Mouse (Mus musculus): ENCODE data around the gene Pacs2. TPM values are rescaled to one million over a fixed set of nuclear protein-coding genes. Genes with fewer than 3 reads are reported as not detected.

Pacs2 gene
- polyA plus RNA-seq, 1 experiment from 2014 or later, result 26.1 TPM

- ATAC-seq (ENCODE audit: low read depth), result no peak
- peaks cover 12% of the 10 kb centered on the region; the same call in 1 of the 2 replicates for H3K4me1 ChIP-seq (replicated peaks)
- H3K9me3 ChIP-seq, result no peaks in the 10 kb centered on the region
- H3K4me2 ChIP-seq, result no peak overlapping the region
- peaks cover 63% of the 10 kb centered on the region for H3K36me3 ChIP-seq
- no peaks in the 10 kb centered on the region for H3K27me3 ChIP-seq
- H3K27ac ChIP-seq (replicated peaks), result no peak overlapping the region
- no peak overlapping the region for H3K9ac ChIP-seq
- no peak overlapping the region for H3K4me3 ChIP-seq
- WGBS, result 88% methylated on average over 16 of the region's 16 CpGs
Observed at GRCm38 (mm10) chr12:113114856-113115538, 100.7 kb downstream of the Pacs2 start.

DNA sequence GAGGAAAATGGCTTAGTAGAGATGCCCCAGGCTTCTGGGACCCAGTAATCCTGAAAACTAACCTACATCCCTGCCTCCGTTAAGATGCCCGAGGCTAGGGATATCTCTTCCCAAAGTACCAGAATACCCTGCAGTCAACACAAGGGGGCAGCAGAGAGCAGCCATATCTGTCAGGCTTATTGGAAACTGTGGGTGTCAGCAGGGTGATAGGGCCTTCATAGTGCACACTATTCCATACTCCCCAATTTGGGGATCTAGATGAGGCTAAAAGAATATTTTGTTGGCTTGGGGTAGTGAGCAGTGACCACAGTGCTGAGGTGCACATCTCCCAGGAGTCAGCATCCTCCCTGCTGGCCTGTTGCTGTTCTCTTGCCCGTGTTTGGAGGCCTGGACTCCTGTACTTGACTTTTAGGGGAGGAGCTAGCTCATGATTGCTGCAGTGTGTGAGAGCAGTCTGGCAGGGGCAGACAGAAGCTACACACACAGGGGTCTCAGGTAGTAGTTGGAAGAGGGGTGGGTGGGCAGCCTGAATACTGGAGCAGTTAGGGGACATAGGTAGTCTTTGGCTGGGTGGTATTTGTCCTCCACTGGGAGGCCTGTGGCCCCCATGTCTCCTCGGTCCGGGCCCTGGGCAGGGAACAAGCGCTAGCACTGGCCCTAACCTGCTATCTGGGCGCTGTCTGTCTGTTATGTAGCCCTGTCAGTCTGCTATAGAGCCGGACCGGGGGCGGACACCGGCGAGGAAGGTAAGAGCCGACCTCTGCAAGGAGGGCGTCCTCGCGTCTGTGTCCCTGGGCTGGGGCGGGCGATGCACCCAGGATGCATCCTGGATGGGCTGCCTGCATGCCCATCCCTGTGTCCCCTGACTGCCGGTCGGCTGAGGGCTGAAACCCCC, 105.5 kb downstream of the Pacs2 start:
- no peak overlapping the region for H3K27ac ChIP-seq (replicated peaks)
- H3K4me1 ChIP-seq (replicated peaks), result no peaks in the 10 kb centered on the region
- ATAC-seq (ENCODE audit: low read depth), result peak; percentile 76
- H3K4me2 ChIP-seq, result no peak overlapping the region
- H3K27me3 ChIP-seq, result no peaks in the 10 kb centered on the region
- 87% methylated on average over 20 of the region's 20 CpGs for WGBS
- H3K4me3 ChIP-seq, result no peak overlapping the region
- no peaks in the 10 kb centered on the region for H3K9me3 ChIP-seq
- H3K36me3 ChIP-seq, result peaks cover 84% of the 10 kb centered on the region
- H3K9ac ChIP-seq, result no peak overlapping the region

Small RNA genes lying within 50 kb of the gene (microRNA-seq; reads per million reads assigned to microRNA genes)
- gene Gm44471, result not detected

Other genes with a start within 250 kb of the Pacs2 start
- gene Ahnak2, start 211.9 kb upstream of the Pacs2 start, polyA plus RNA-seq (2015; fragmentation: Nextera tagmentation; extraction: Ambion mirVana), result 2.8 and 2.9 TPM in 2 replicates
- 20.2 and 21.1 TPM in 2 replicates for gene Clba1, start 205.6 kb upstream of the Pacs2 start, polyA plus RNA-seq (2015; fragmentation: Nextera tagmentation; extraction: Ambion mirVana)
- gene Cdca4, start 185.1 kb upstream of the Pacs2 start, polyA plus RNA-seq (2015; fragmentation: Nextera tagmentation; extraction: Ambion mirVana), result 46.9 and 56.1 TPM in 2 replicates
- gene Gpr132, start 146.3 kb upstream of the Pacs2 start, polyA plus RNA-seq (2015; fragmentation: Nextera tagmentation; extraction: Ambion mirVana), result not detected in 2 replicates
- 8.6 and 9.6 TPM in 2 replicates for gene Jag2, start 84.7 kb upstream of the Pacs2 start, polyA plus RNA-seq (2015; fragmentation: Nextera tagmentation; extraction: Ambion mirVana)
- gene Nudt14, start 72.4 kb upstream of the Pacs2 start, polyA plus RNA-seq (2015; fragmentation: Nextera tagmentation; extraction: Ambion mirVana), result 55.1 and 74.8 TPM in 2 replicates
- 35.0 and 41.4 TPM in 2 replicates for gene Btbd6, start 38.0 kb upstream of the Pacs2 start, polyA plus RNA-seq (2015; fragmentation: Nextera tagmentation; extraction: Ambion mirVana)
- 55.8 and 55.9 TPM in 2 replicates for gene Brf1, start 13.8 kb upstream of the Pacs2 start, polyA plus RNA-seq (2015; fragmentation: Nextera tagmentation; extraction: Ambion mirVana)
- gene Tex22, start 60.0 kb downstream of the Pacs2 start, polyA plus RNA-seq (2015; fragmentation: Nextera tagmentation; extraction: Ambion mirVana), result not detected in 2 replicates
- gene Mta1, start 83.8 kb downstream of the Pacs2 start, polyA plus RNA-seq (2015; fragmentation: Nextera tagmentation; extraction: Ambion mirVana), result 14.8 and 15.1 TPM in 2 replicates
- 301 and 350 TPM in 2 replicates for gene Crip2, start 125.7 kb downstream of the Pacs2 start, polyA plus RNA-seq (2015; fragmentation: Nextera tagmentation; extraction: Ambion mirVana)
- 66.3 and 74.9 TPM in 2 replicates for gene Crip1, start 131.8 kb downstream of the Pacs2 start, polyA plus RNA-seq (2015; fragmentation: Nextera tagmentation; extraction: Ambion mirVana)
- 17.1 and 18.7 TPM in 2 replicates for gene Tedc1, start 141.9 kb downstream of the Pacs2 start, polyA plus RNA-seq (2015; fragmentation: Nextera tagmentation; extraction: Ambion mirVana)
- 33.5 and 33.9 TPM in 2 replicates for gene Tmem121, start 171.4 kb downstream of the Pacs2 start, polyA plus RNA-seq (2015; fragmentation: Nextera tagmentation; extraction: Ambion mirVana)

Data from neural tube, embryonic 13.5 days (tissue).